Mouse (Mus musculus) heart, postnatal 10 days (tissue): ENCODE results near the gene Sptb. TPM values are rescaled to one million over a fixed set of nuclear protein-coding genes. Genes with fewer than 3 reads are reported as not detected.

ENCODE experiments used
- DNase-seq, 2 experiments: peaks; one replicate each; pipeline ENCODE4 v3.0.0; 2021
- intact Hi-C: fragments of 180-260 bp; cut with DNase I; formaldehyde crosslinking; loops from one replicate; pipeline ENCODE4 v1.15.1; 2025
- total RNA-seq, 2 experiments: library from RNA; stranded (reverse); gene quantifications; 2 replicates each; pipeline ENCODE4 v1.2.3; 2021

The Sptb gene
- total RNA-seq, 2 experiments from 2014 or later = 59.0 to 60.3 TPM

DNA sequence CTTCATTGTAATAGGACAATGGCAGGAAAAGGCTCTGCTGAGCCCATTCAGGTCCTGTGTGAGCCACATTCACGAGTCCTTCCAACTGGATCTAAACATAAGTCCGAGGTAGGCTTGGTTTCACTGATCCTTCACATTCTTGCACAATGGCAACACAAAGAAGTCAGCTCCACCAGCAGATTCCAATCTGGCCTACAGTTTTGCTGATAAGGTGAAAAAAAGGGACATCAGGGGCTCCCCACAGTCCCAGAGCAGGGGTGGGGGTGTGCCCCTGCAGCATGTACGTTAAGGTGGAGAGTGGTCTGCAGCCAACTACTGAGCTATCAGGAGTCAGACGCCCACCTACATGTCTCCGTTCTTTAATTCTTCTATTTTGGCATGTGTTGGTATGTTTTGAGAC is 35.0 kb downstream of the Sptb start:
- intact Hi-C loops = no loop called here
- DNase-seq = no peak

- intact Hi-C loops = loop anchor here (5.0 kb wide), 1 partner anchor 33 kb away; no protein-coding TSS in a partner anchor
- DNase-seq = no peak
Observed at GRCm38 (mm10) chr12:76673794-76674222, 36.5 kb downstream of the Sptb start.

DNA sequence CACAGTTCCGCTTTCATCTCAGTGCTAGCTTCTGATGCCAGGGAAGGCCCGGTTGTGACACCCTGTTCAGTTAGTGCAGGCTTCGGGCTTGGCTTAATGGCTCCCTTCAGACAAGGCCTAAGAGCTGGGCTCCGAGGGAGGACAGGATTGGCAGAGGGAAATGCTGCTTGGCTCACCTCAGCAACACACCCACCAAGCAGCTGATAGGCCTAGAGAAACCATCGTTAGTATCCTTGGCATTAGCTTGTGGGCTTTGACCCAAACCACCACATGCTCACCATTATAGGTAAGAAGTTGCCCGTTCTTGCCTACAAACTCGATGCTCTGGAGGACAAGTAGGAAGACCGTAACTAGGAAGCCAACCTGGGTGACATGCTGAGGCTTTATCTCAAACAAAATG is 38.3 kb downstream of the Sptb start:
- intact Hi-C loops = loop anchor here (5.0 kb wide), 1 partner anchor 35 kb away; no protein-coding TSS in a partner anchor
- DNase-seq = no peak

DNA sequence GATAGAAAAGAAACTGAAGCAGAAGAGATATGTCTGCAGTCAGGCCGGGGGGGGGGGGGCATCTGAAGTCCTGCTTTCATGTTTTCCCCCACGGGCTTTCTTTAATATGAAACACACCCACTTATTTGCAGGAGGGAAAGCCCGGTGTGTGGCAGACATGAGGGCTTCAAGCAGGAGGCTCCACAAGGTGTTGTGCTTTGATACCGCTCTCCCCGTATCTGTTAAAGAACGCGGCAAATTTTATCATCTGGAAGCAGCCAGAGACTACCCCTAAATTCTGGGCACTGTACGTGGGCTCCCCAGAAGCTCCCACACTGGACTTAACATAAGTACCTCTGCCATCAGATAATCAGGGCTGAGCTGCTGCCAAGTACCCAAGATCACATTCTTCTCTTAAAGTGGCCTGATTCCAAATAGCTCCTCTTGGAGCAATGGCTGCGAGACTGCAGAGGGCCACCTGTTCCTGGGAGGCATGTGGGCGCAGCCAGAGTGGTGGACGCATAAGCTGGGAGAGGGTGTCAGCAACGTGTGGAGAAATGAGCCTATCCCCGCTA is 39.7 kb downstream of the Sptb start:
- intact Hi-C loops = loop anchor here (5.0 kb wide), 1 partner anchor 37 kb away; no protein-coding TSS in a partner anchor
- DNase-seq = no peak

DNA sequence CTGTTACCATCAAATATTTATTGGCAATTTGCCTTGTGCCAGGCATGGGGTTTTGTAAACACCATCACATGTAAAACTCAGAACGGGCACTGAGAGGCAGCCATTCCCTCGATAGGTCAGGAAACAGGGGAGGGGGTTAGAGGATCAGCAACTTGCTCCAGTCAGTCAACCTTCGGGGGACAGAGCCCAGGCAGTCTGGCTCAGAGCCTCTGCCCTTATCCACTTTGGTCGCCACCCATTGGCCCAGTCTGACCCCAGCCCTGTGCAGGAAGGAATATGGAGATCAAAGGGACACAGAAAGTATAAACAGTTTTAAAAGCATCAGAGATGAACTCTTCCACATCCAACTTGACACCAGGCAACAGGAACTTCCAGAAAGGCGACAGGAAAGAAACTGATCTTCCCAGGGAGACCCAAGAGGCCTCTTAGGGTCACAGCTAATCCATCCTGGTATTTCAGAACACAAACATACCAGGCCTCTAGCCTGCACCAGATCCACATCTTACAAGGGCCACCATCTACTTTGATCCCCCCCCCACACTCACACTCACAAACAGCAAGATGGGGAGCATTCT is 40.3 kb downstream of the Sptb start:
- intact Hi-C loops = loop anchor here (5.0 kb wide), 1 partner anchor 37 kb away; no protein-coding TSS in a partner anchor
- DNase-seq = no peak

DNA sequence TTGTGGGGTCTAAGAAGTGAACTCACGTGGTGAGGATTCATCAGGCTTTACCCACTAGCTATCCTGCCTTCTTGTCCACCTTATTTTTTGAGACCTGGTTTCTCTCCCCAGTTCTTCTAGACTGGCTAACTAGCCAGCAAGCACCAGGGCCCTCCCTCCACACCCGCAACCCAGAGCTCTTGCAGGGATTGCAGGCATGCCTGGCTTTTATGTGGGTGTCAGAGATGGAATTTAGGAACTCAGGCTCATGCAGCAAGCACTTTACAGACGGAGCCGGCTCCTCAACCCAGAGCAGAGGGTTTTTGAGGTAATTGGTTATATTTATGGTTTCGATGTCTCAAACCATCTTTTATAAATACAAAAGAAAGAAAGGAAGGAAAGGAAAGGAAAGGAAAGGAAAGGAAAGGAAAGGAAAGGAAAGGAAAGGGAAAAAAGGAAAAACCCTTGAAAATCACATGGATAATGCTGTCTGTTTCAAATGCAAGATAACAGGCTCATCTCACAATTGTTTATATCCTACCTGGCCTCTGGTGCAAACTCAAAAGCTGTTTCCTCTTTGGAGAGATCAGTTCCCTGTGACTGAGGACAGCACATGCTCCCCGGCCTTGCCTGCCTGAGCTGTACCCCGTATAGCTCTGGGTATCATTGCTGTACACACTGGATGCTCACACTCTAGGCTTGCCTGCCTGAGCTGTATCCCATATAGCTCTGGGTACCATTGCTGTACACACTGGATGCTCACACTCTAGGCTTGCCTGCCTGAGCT is 41.5 kb downstream of the Sptb start:
- intact Hi-C loops = no loop called here
- DNase-seq = no peak

DNA sequence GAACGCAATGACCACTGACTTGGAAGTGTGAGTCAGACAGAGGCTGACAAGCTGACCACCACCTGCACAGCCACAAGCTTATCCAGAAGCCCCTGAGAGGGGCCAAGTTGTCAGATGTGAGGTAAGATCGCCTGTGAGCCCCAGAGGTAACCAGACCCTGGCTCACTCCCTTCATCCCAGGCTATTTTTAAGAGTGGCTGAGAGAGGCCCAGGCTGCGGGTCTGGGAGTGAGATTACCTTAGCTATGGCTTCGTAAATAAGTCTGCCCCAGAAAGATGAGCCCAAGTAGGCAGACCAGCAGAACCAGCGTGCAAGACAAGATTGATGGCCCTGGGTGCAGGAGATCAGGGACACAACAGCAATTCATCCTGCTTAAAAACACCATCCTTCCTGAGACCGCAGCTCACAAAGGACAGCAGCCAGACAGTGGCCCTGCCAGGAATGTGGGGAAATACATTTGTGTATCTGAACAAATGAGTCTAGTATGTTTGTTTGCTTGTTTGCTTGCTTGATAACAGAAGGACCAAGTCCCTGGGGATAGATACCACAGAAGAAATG is 58.5 kb downstream of the Sptb start:
- no peak for DNase-seq

GRCm38 (mm10) chr12:76649708-76650687 is 60.3 kb downstream of the Sptb start:
- intact Hi-C loops = loop anchor here (1.0 to 2.0 kb wide), 3 partner anchors 59 to 154 kb away; no protein-coding TSS in a partner anchor
- peak; percentile 80 to 82 for DNase-seq

More for the DNA sequence above, 58.5 kb downstream of the Sptb start:
- intact Hi-C loops = loop anchor here (2.0 kb wide), 1 partner anchor 57 kb away; no protein-coding TSS in a partner anchor

GRCm38 (mm10) chr12:76645222-76646110 is 64.9 kb downstream of the Sptb start:
- DNase-seq = no peak
- intact Hi-C loops = no loop called here

DNA sequence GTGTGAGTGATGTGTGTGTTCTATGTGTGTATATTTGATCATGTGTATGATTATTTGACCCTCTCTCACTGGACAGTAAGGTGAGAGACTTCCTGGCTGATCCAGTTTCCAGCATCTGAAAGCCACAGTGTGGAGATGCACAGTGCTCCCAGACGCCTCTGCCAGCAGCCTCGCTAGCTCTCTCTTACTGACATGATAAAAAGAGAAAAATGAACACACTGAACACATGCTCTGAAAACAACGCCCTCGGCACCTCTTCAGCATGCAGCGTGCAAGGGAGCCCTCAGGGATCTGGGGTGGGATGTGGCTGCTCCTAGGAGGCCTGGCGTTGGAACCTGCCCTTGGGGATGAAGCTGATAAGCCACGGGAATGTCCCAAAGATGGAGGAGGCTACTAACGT is 66.7 kb downstream of the Sptb start:
- no peak for DNase-seq

DNA sequence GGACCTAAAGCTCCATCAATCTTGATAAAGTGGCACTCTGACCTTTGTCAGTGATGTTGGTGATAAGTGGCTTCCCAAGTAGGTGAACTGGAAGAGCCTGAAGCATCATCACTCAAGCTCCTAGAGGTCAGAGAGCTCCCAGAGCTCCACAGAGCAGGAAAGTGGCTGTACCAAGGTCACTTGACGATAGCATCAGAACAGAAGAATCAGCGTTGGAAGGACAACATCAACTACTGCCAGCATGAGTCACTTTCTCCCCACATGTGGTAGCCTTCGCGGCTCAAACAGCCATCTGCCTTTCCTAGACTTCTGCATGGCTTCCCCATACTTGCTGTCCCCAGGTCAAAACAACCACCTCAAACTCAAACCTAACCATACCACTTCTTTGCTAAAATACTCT is 67.7 kb downstream of the Sptb start:
- intact Hi-C loops = no loop called here
- no peak for DNase-seq

More for the DNA sequence above, 66.7 kb downstream of the Sptb start:
- intact Hi-C loops = no loop called here

GRCm38 (mm10) chr12:76640620-76641019 is 69.7 kb downstream of the Sptb start:
- DNase-seq = peak in 1 of 2 experiments; percentile 15
- intact Hi-C loops = no loop called here

- intact Hi-C loops = no loop called here
- peak; percentile 33 to 48 for DNase-seq
Observed at GRCm38 (mm10) chr12:76634899-76635693, 75.3 kb downstream of the Sptb start.

GRCm38 (mm10) chr12:76623374-76623773 is 87.0 kb downstream of the Sptb start:
- intact Hi-C loops = no loop called here

GRCm38 (mm10) chr12:76619847-76620246 is 90.5 kb downstream of the Sptb start:
- no peak for DNase-seq
- intact Hi-C loops = no loop called here

More at GRCm38 (mm10) chr12:76623374-76623773, 87.0 kb downstream of the Sptb start:
- DNase-seq = no peak

GRCm38 (mm10) chr12:76618175-76618574 is 92.2 kb downstream of the Sptb start:
- intact Hi-C loops = no loop called here
- DNase-seq = no peak

- intact Hi-C loops = no loop called here
- no peak for DNase-seq
Observed at GRCm38 (mm10) chr12:76615580-76615937, 94.8 kb downstream of the Sptb start.

GRCm38 (mm10) chr12:76614868-76615579 is 95.3 kb downstream of the Sptb start:
- peak; percentile 34 to 41 for DNase-seq
- intact Hi-C loops = no loop called here
